Mouse (Mus musculus) spleen, adult 2 months (tissue): ENCODE data around the gene Sh3rf1. TPM values are rescaled to one million over a fixed set of nuclear protein-coding genes. Genes with fewer than 3 reads are reported as not detected.

Source experiments
- DNase-seq, 2 experiments: peaks; one replicate each; pipeline versions ENCODE4 v3.0.0 to v3.0.0-alpha.2; 2012 to 2021; ENCODE audit warnings: low spot score in 2 of 2, low read depth in 1 of 2
- H3K27ac ChIP-seq: fragments of 200-500 bp; 2 replicates; pipeline ENCODE4 v1.5.1; 2012; ENCODE audit warnings: low read length, inconsistent platforms; ENCODE audit not compliant: insufficient read depth
- H3K27me3 ChIP-seq: fragments of 200-500 bp; 2 replicates; pipeline ENCODE4 v1.6.1; 2012; ENCODE audit warnings: mild to moderate bottlenecking, moderate library complexity, low read length, inconsistent platforms; ENCODE audit not compliant: control insufficient read depth, insufficient read depth
- H3K36me3 ChIP-seq: fragments of 200-500 bp; 2 replicates; pipeline ENCODE4 v1.6.1; 2012; ENCODE audit warnings: mild to moderate bottlenecking, low read length, inconsistent platforms; ENCODE audit not compliant: control insufficient read depth, insufficient read depth
- H3K4me1 ChIP-seq: fragments of 200-500 bp; 2 replicates; pipeline ENCODE4 v1.6.1; 2011; ENCODE audit warnings: inconsistent platforms; ENCODE audit not compliant: control insufficient read depth, insufficient read depth, insufficient read length
- H3K4me3 ChIP-seq: fragments of 200-500 bp; 2 replicates; pipeline ENCODE4 v1.5.1; 2011; ENCODE audit warnings: mild to moderate bottlenecking, inconsistent platforms; ENCODE audit not compliant: insufficient read depth, insufficient read length; ENCODE audit errors: extremely low read depth
- CTCF ChIP-seq: fragments of 200-500 bp; IDR thresholded peaks from 2 replicates; pipeline ENCODE4 v1.5.1; 2011; ENCODE audit warnings: mild to moderate bottlenecking, inconsistent platforms; ENCODE audit not compliant: insufficient read depth, insufficient read length, insufficient replicate concordance; ENCODE audit errors: extremely low read depth
- POLR2A ChIP-seq: fragments of 200-500 bp; IDR thresholded peaks from 2 replicates; pipeline ENCODE4 v1.6.1; 2011; ENCODE audit warnings: low read depth, low read length, inconsistent platforms
- WGBS: fragments of 180-500 bp; shearing (Covaris S2); methylation state at CpG from one replicate; pipeline ENCODE4 v1.1.7; 2018; 5-methylcytosine and 5-hydroxymethylcytosine counted together
- polyA plus RNA-seq: library from polyadenylated mRNA; depleted of rRNA; stranded (reverse); fragments of >200 nt; gene quantifications from 2 replicates; pipeline ENCODE4 v1.2.3, GENCODE M21; 2012

Gene Sh3rf1
- polyA plus RNA-seq, 1 experiment: 2.5 TPM

- no peak overlapping the region for H3K4me3 ChIP-seq
- TF ChIP-seq POLR2A (no peak), CTCF (no peak)
- H3K27ac ChIP-seq: no peak overlapping the region
- H3K36me3 ChIP-seq: no peaks in the 10 kb centered on the region
- DNase-seq: no peak
- H3K4me1 ChIP-seq: no peaks in the 10 kb centered on the region
- H3K27me3 ChIP-seq: no peaks in the 10 kb centered on the region
- 75% methylated on average over 11 of the region's 11 CpGs for WGBS
Observed at GRCm38 (mm10) chr8:61275463-61276356, 52.0 kb downstream of the Sh3rf1 start.

GRCm38 (mm10) chr8:61276397-61276796, 52.7 kb downstream of the Sh3rf1 start:
- DNase-seq: no peak
- 55% methylated on average over 5 of the region's 5 CpGs for whole genome bisulfite sequencing
- TF ChIP-seq POLR2A (no peak), CTCF (no peak)
- H3K36me3 ChIP-seq: no peaks in the 10 kb centered on the region
- H3K27me3 ChIP-seq: no peaks in the 10 kb centered on the region
- no peaks in the 10 kb centered on the region for H3K4me1 ChIP-seq
- no peak overlapping the region for H3K4me3 ChIP-seq
- no peak overlapping the region for H3K27ac ChIP-seq

- 90% methylated on average over 10 of the region's 10 CpGs for WGBS
- H3K4me1 ChIP-seq: peaks cover 16% of the 10 kb centered on the region; the same call in 1 of the 2 replicates
Observed at GRCm38 (mm10) chr8:61279030-61279429, 55.4 kb downstream of the Sh3rf1 start.

GRCm38 (mm10) chr8:61282303-61283168, 58.9 kb downstream of the Sh3rf1 start:
- H3K36me3 ChIP-seq: no peaks in the 10 kb centered on the region
- no peak for DNase-seq
- no peaks in the 10 kb centered on the region for H3K27me3 ChIP-seq
- peaks cover 27% of the 10 kb centered on the region; the same call in 1 of the 2 replicates for H3K4me1 ChIP-seq
- WGBS: 49% methylated on average over 10 of the region's 10 CpGs
- TF ChIP-seq CTCF (no peak), POLR2A (no peak)
- no peak overlapping the region for H3K4me3 ChIP-seq
- no peak overlapping the region; the same call in 1 of the 2 replicates for H3K27ac ChIP-seq

More at GRCm38 (mm10) chr8:61279030-61279429, 55.4 kb downstream of the Sh3rf1 start:
- Histone ChIP-seq H3K27me3 (no peaks in the 10 kb centered on the region), H3K27ac (no peak overlapping the region), H3K36me3 (no peaks in the 10 kb centered on the region), H3K4me3 (no peak overlapping the region)
- TF ChIP-seq POLR2A: no peak
- TF ChIP-seq CTCF: no peak
- DNase-seq: no peak

- no peaks in the 10 kb centered on the region for H3K27me3 ChIP-seq
- TF ChIP-seq CTCF (no peak), POLR2A (no peak)
Observed at GRCm38 (mm10) chr8:61283169-61284081, 59.8 kb downstream of the Sh3rf1 start.

GRCm38 (mm10) chr8:61285896-61286295, 62.2 kb downstream of the Sh3rf1 start:
- H3K4me3 ChIP-seq: no peak overlapping the region
- H3K4me1 ChIP-seq: peaks cover 27% of the 10 kb centered on the region; the same call in 1 of the 2 replicates
- no peaks in the 10 kb centered on the region for H3K27me3 ChIP-seq
- 84% methylated on average over 7 of the region's 7 CpGs for WGBS
- DNase-seq: no peak
- TF ChIP-seq POLR2A (no peak), CTCF (no peak)
- no peak overlapping the region for H3K27ac ChIP-seq
- H3K36me3 ChIP-seq: no peaks in the 10 kb centered on the region

More at GRCm38 (mm10) chr8:61283169-61284081, 59.8 kb downstream of the Sh3rf1 start:
- H3K36me3 ChIP-seq: no peaks in the 10 kb centered on the region
- 35% methylated on average over 12 of the region's 12 CpGs for WGBS
- peaks cover 27% of the 10 kb centered on the region; the same call in 1 of the 2 replicates for H3K4me1 ChIP-seq
- no peak overlapping the region for H3K4me3 ChIP-seq
- DNase-seq: no peak
- no peak overlapping the region for H3K27ac ChIP-seq
